Comparison of ENCODE assay signal across 22 mouse cellular contexts in the genomic region with DNA sequence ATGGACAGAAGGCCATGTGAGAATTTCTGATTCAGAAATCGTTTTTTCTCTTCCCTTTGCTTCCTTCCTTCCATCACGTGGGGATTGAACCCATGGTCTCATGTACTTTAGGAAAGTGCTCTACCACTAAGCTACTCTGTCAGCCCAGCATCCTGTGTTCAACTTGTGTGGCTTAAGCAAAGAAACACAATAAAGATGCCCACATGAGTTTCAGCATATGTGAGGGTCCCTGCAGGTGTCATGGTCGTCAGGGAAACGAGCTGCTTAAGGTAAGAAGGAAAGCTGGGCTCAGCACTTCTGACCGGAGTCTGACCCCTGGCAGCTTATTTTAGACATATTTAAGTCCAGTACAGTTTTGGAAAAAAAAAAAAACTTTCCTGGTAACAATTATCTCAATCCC. TPM values are rescaled to one million over a fixed set of nuclear protein-coding genes. Genes with fewer than 3 reads are reported as not detected.
DNase-seq lines count a peak whose midpoint lies in the region; ATAC-seq lines count a peak whose summit lies in the region.
"Had no signal": no experiment of that assay in that cellular context is flagged by ENCODE, and none has a peak within 500 bp of the region (broad histone marks: within the 10 kb centered on the region; RNA-seq: fewer than 3 reads in every experiment).

No protein-coding gene starts in this region.

- peaks cover 9% of the 10 kb centered on the region for H3K9me3 ChIP-seq in heart, embryonic 12.5 days (replicated peaks)
- H3K9me3 ChIP-seq in midbrain, embryonic 11.5 days (ENCODE audit: control insufficient read depth, low read length): no peaks in the 10 kb centered on the region
- H3K9me3 ChIP-seq in midbrain, embryonic 14.5 days (ENCODE audit: control insufficient read depth, low read length): no peaks in the 10 kb centered on the region

- no peaks in the 10 kb centered on the region for H3K36me3 ChIP-seq in heart, embryonic 12.5 days
- H3K36me3 ChIP-seq in midbrain, embryonic 11.5 days (ENCODE audit: control insufficient read depth, insufficient read depth, low read length): no peaks in the 10 kb centered on the region
- no peaks in the 10 kb centered on the region for H3K36me3 ChIP-seq in midbrain, embryonic 14.5 days (ENCODE audit: control insufficient read depth, insufficient read depth, low read length)
- H3K36me3 ChIP-seq: G1E had no signal

- no peaks in the 10 kb centered on the region for H3K27me3 ChIP-seq in heart, embryonic 12.5 days (replicated peaks)
- no peaks in the 10 kb centered on the region for H3K27me3 ChIP-seq in midbrain, embryonic 11.5 days (ENCODE audit: control insufficient read depth, insufficient read depth, low read length)
- H3K27me3 ChIP-seq in midbrain, embryonic 14.5 days (ENCODE audit: control insufficient read depth, insufficient read depth, low read length): no peaks in the 10 kb centered on the region
- H3K27me3 ChIP-seq: CH12.LX, Patski had no signal

- H3K9ac ChIP-seq in heart, embryonic 12.5 days: no peak overlapping the region
- H3K9ac ChIP-seq in midbrain, embryonic 11.5 days (ENCODE audit: low read length): no peak overlapping the region
- no peak overlapping the region for H3K9ac ChIP-seq in midbrain, embryonic 14.5 days (replicated peaks; ENCODE audit: low read length)

- peaks cover under 1% of the 10 kb centered on the region; the same call in 1 of the 2 replicates for H3K4me1 ChIP-seq in heart, embryonic 12.5 days (replicated peaks)
- H3K4me1 ChIP-seq in midbrain, embryonic 11.5 days (ENCODE audit: control insufficient read depth, insufficient read depth, low read length): no peaks in the 10 kb centered on the region
- no peaks in the 10 kb centered on the region for H3K4me1 ChIP-seq in midbrain, embryonic 14.5 days (ENCODE audit: control insufficient read depth, insufficient read depth, low read length)

- DNase-seq in heart, adult 11 months: peak; percentile 88
- DNase-seq in midbrain, embryonic 11.5 days (ENCODE audit: low spot score, missing footprints): peak; percentile 71
- DNase-seq in midbrain, embryonic 14.5 days: no peak
- DNase-seq in R1 (ENCODE audit: low read depth, low spot score): peak; percentile 54
- DNase-seq in lung, postnatal 14 days: no peak
- DNase-seq: adrenal gland, adult 2 months; adrenal gland, adult 8-10 months; adrenal gland, postnatal 10 days; adrenal gland, postnatal 14 days; adrenal gland, postnatal 25 days; adrenal gland, postnatal 36 days; B cell, adult 2 months; cerebellum, adult 11 months; cerebellum, adult 11-12 months; cerebellum, adult 18-20 months; cerebellum, adult 2 months had no signal

- ATAC-seq in heart, embryonic 12.5 days (ENCODE audit: insufficient number of reproducible peaks, low FRiP score): no peak
- ATAC-seq in midbrain, embryonic 11.5 days (ENCODE audit: low FRiP score): no peak
- ATAC-seq in midbrain, embryonic 14.5 days (ENCODE audit: low FRiP score, low TSS enrichment): no peak
- ATAC-seq: activated CD4-positive, CD25-positive, alpha-beta regulatory T cell, adult 4 months; CD4-positive, CD25-positive, alpha-beta regulatory T cell, adult 4 months; Patski had no signal

- H3K4me3 ChIP-seq in heart, embryonic 12.5 days: no peak overlapping the region
- no peak overlapping the region for H3K4me3 ChIP-seq in midbrain, embryonic 11.5 days (ENCODE audit: low read depth, low read length)
- H3K4me3 ChIP-seq in midbrain, embryonic 14.5 days (replicated peaks; ENCODE audit: low read depth, low read length): no peak overlapping the region

- no peak overlapping the region for H3K4me2 ChIP-seq in heart, embryonic 12.5 days
- no peak overlapping the region for H3K4me2 ChIP-seq in midbrain, embryonic 11.5 days
- no peak overlapping the region for H3K4me2 ChIP-seq in midbrain, embryonic 14.5 days (ENCODE audit: low read length)

- no peak overlapping the region for H3K27ac ChIP-seq in heart, embryonic 12.5 days (ENCODE audit: poor library complexity, severe bottlenecking)
- H3K27ac ChIP-seq in midbrain, embryonic 11.5 days (ENCODE audit: low read depth, low read length): no peak overlapping the region
- H3K27ac ChIP-seq in midbrain, embryonic 14.5 days (replicated peaks; ENCODE audit: low read depth, low read length): no peak overlapping the region

- 75% methylated on average over 5 of the region's 5 CpGs for WGBS in heart, embryonic 12.5 days
- 74% methylated on average over 5 of the region's 5 CpGs for WGBS in midbrain, embryonic 11.5 days
- 75% methylated on average over 5 of the region's 5 CpGs for WGBS in midbrain, embryonic 14.5 days

RNA-seq across cellular contexts. Expression of a gene that starts 38.6 kb away (rescaled TPM):
- polyA plus RNA-seq in heart, embryonic 12.5 days (2016; fragmentation: Nextera tagmentation; extraction: Ambion mirVana): 19.3 and 20.3 TPM in 2 replicates
- 10.0 and 13.3 TPM in 2 replicates for polyA plus RNA-seq in midbrain, embryonic 11.5 days (2014; fragmentation: Nextera tagmentation; extraction: Ambion mirVana)
- polyA plus RNA-seq in midbrain, embryonic 14.5 days (2014; fragmentation: Nextera tagmentation; extraction: Ambion mirVana): 34.6 and 35.8 TPM in 2 replicates
- polyA plus RNA-seq: CD4-positive, CD25-positive, alpha-beta regulatory T cell, adult 4 months had no signal

Comparison
In these comparisons a context has a peak if more than half of its experiments do, and no peak if none do; other contexts are left out.
1. DNase-seq: peak in heart, adult 11 months (single experiment), midbrain, embryonic 11.5 days (single experiment) and R1 (single experiment); none in midbrain, embryonic 14.5 days (single experiment) and lung, postnatal 14 days (single experiment).